Mouse (Mus musculus): ENCODE data around the gene Pllp. TPM values are rescaled to one million over a fixed set of nuclear protein-coding genes. Genes with fewer than 3 reads are reported as not detected.

The Pllp gene
- total RNA-seq, 2 experiments from 2014 or later, result 0.29 to 0.56 TPM

DNA sequence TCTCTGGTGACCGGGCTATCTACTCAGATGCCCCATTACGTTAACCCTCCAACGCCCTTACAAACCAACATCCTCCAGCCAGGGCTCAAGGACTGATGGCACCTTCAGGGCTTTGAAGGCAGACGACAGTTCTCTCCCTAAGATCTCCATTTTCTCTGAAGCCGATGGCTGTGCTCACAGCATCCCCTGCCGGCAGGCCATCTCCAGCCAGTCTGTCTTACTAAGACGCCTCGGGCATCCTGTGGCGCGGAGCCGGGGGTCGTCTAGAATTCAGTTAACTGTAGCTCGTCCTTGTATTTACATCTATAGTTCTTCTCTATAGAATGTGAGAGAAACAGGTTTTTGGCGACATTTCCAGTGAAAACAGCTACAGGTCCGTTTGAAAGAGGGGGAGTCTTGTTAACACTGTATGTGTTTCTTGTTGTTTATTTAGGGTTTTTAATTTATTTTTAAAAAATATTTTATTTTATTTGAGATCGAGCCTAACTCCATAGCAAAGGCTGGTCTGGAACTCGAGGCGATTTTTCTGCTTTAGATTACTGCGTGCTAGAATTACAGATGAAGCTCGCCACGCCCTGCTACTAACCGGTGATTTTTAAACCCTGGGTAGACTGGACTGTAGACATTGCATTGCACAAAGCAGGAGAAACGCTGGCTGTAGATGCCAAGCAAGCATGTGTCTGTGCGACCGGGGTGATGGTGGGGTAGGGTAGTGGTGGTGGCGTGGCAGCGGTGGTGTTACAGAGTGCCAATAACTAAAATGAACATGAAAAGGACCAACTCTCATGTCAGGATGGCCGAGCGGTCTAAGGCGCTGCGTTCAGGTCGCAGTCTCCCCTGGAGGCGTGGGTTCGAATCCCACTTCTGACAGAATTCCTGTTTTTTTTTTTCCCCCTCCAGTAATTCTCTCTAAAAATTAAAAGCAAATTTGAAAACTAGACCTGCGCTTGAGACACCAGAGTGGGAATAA, 7.1 kb upstream of the Pllp start:
- DNase-seq, result peak; percentile 79

DNA sequence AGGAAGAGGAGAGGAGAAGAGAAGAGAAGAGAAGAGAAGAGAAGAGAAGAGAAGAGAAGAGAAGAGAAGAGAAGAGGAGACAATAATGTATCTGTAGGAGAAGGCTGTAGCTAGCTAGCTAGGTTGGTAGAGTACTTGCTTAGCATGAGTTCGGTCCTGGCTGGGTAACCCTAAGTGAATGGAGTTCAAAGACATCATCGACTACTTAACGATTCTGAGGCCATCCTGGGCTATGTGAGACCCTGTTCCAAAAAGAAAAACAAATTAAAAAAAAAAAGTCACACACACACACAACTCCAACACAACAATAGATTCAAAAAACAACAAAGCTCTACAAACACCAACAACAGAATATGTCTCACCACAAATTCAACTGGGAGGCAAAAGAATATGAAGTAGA, 6.1 kb upstream of the Pllp start:
- DNase-seq, result no peak

DNA sequence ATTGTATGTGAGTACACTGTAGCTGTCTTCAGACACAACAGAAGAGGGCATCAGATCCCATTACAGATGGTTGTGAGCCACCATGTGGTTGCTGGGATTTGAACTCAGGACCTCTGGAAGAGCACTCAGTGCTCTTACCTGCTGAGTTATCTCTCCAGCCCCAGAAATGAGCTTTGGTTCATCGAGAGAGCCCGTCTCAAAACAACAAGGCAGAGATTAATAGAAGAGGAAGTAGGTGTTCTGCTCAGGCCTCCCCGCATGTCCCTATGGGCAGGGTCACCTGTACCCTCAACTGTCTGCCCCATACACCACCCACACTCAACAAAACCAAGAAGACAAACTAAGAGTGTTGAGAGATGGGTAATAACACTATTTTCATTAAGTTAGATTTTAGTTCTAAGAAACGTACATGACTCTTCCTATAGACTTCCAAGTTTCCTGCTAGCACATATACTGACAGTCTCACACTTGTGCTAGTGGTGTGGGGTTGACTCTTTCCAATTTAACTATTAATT, 4.4 kb upstream of the Pllp start:
- no peak for DNase-seq

DNA sequence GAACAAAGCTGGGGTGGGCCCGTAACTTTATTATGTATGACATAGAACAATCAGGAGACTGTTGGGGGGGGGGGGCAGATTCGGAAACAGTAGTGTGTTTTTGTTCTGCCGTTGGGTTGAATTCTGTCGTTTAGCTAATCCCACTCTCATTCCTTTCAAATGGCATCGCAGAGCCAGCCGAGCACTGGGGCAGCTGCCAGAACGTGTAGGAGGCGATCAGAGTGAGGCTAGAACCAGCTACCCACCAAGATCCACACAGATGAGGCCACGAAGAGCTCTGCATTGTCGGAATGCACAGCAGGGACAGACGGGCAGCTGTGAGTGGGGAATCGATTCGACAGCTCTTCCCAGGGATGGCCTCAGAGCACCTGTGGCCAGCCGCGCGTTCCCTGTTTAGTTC, 3.3 kb upstream of the Pllp start:
- no peak for DNase-seq

DNA sequence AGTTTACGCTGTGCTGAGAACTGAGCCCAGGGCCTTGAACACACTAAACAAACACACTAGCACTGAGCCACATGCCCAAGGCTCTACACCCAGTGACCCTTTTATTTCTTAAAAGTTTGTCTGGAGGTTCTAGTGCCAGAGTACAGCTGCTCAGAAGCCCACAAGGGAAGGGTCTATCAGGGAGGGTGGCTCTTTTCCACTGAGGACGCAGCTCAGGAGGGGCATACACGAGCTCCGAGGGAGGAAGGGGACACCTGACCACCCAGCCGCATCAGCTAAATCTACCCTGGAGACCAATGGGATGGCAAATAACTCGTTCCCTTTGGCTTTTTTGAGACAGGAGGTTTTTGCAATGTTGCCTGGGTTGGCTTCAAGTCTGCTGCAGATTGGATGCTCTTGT, 1.9 kb upstream of the Pllp start:
- no peak for DNase-seq

DNA sequence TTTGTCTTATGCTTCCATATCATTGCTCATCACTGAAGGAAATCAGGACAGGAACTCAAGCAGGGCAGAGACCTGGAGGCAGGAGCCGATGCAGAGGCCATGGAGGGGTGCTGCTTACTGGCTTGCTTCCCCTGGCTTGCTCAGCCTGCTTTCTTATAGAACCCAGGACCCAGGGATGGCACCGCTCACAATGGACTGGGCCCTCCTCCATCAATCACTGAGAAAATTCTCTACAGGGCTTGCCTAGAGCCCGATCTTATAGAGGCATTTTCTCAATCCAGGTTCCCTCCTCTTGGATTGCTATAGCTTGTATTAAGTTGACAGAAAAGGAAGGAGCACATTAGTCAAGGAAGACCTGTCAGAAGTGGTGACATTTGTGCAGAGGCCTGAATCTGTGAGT, 488 bp upstream of the Pllp start:
- no peak for DNase-seq

DNA sequence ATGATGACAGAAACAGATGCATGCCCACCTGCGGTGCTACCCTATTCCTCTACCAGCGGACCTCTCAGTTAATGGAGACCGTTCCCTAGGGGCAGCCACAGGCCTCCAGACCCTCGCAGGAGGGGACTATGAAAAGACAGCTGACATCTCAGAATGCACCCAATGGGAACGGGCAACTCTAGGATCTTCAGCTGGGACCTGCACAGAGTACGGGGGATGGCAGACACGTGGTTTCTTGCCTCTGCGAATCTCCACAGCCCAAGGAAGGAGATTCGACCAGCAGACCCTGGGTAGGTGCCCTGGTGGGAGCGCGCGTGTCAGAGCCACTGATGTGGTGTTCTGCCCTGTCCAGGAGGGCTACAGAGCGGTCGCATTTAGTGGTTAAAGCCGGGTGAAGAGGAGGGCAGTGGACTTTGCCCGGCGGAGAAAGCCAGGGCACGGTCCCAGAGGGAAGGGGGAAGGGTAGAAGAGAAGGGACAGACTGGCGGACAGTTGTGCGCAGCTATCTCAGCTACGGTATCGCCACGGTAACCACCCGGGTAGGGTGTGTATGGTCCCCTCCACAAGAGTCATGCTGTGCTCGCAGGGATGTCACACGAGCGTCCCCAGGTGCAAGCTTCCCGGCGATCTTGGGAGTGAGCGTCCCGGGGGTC, 611 bp downstream of the Pllp start:
- no peak for DNase-seq

DNA sequence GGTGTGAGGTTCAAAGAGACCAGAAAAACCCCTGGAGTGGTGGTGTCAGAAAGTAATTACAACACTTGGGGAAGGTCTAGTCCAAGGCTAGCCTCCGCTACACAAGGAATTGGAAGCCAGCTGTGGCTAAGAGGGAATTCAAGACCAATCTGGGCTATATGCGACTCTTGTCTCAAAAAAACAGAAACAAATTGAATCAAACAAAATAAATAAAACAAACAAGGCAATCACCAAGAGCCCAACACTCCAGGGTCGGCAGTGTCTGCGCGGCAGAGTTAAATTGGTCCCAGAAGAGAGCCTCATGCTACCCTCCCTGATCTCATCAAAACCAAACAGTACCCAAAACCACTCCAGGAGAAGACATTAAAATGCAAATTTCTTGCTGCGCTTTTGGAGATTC, 1.4 kb downstream of the Pllp start:
- no peak for DNase-seq

DNA sequence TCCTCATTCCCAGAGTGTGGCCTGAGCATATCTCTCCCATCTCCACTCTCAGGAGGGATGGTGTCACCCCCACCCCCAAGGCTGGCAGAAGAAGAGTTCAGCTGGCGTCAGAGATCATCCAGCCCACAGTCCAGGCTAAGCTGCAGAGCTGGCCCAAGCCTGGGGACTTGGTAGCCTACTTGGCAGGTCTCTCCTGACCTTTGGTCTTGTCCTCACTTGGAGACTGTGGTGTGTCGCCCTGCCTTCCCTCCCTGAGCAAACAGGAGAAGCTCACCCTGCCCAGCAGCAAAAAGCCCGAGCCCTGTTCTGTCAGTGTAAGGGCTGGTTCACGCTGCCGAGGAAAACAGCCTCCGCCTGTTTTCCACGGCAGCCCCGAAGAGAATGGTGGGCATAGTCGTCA, 10.1 kb downstream of the Pllp start:
- no peak for DNase-seq

DNA sequence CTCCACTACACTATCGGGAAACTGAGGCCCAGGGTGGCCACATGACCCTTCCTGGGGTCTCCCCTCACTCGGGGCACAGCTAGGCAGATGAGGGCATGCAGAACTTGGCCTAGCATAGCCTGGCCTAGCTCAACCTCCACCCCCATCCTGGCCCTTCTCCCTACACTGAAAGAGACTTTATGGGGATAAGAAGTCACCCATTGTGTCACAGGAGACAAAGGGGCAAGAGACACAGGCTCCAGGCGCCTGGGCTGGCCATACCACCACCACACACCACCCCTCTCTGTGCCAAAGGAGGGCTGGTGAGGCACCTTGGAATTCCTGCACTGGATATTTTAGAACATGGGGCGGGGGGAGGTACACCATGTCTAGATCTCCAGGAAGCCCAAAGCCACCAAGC, 11.8 kb downstream of the Pllp start:
- no peak for DNase-seq

DNA sequence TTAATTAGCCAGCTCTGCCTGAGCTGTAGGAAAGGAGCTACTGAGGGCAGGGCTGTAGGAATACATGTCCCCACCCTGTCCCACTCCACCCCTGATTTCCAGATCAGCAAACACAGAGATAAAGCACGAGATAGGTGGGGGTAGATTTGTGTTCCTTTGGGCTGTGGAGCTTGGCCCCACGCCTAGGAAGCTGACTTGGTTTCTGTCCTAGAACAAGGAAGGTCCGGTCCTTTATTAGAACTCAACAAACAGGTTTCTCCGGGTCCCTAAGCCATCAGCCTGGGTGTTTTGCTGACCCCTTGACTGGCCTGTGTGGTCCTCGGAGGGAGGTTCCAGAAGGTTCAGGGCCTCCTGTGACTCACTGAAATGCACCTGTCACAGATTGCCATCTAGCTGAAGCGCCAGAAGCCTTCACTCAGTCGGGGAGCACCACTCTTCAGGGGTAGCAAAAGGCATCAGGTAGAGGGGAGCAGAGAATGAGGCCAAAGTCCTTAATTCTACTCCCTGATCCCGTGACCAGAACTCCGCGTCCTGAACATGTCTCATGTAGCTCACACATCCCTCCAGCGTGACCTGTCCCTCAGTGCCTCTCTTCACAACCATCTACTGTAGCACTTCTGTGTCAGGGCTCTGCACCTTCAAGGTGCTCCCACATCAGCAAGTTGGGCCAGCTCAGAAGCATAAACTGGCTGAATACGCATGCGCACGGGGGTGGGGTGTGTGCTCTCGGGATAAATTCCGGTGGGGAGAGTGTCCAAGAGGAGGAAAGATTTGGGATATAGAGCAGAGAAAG, 13.2 kb downstream of the Pllp start:
- DNase-seq, result no peak

DNA sequence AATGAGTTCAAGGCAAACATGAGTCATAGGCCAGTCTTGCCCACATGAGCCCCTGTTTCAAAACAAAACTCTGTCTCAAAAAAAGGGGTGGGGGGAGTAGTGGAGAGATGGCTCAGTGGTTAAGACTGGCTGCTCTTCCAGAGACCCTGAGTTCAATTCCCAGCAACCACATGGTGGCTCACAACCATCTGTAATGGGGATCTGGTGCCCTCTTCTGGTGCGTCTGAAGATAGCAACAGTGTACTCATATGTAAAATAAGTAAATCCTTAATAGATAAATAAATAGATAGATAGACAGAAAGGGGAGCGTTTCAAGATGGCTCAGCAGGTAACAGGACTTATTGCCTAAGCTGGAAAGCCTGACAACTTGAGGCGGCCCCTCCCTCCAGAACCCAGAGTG, 15.7 kb downstream of the Pllp start:
- no peak for DNase-seq

DNA sequence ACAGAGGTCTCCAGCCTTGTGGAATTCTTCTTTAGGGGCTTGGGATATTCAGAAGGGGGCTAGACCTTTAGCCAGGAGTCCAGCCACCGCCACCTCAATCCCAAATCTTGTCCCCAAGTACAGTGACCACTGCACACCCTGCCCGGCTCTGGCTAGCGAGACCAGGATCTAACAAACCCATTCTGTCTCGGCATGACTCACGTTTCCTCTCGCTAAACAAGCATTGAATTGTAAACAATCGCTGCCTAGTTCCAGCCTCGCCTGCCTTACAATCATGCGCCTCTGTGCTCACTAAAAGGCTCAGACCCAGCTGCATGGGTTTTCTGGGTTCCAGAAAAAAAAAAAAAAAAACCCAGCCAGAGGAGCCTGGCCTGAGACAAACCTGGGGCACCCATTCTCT, 17.5 kb downstream of the Pllp start:
- no peak for DNase-seq

DNA sequence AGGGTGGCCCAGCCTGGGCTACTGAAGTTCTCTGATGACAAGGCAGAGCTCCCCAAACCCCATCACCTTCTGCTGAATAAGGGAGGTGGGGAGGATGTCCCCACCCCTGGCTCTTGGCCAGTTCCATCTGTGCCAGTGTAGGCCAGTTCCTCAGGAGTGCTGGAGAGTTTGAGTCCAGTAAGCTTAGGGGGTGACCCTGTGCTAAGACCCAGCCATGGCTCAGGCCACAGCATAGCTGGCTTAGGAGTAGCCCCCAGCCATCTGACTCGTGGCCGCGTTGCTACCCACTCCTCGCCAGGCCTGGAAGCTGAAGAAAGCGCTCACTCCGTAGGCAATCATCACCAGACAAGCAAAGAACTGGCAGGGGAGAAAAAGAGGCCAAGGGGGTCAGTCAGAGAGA, 20.2 kb downstream of the Pllp start:
- no peak for DNase-seq

DNA sequence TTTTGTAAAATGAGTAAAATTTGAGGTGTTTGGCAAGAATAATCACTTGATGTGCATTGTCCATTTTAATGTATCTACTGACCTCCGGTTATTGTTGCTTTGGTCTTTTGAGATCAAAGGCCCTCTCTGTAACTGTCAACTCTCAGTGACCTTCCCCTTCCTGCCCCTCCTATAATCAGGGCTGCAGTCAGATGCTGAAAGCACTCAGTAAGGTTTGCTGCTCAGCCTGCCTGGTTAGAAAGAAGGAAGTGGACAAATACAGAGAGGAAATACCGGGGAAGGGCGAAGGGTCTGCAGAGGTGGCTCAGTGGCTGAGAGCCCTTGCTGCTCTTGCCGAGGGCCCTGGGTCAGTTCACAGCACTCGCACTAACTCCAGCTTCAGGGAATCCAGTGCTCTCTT, 21.7 kb downstream of the Pllp start:
- DNase-seq, result no peak

DNA sequence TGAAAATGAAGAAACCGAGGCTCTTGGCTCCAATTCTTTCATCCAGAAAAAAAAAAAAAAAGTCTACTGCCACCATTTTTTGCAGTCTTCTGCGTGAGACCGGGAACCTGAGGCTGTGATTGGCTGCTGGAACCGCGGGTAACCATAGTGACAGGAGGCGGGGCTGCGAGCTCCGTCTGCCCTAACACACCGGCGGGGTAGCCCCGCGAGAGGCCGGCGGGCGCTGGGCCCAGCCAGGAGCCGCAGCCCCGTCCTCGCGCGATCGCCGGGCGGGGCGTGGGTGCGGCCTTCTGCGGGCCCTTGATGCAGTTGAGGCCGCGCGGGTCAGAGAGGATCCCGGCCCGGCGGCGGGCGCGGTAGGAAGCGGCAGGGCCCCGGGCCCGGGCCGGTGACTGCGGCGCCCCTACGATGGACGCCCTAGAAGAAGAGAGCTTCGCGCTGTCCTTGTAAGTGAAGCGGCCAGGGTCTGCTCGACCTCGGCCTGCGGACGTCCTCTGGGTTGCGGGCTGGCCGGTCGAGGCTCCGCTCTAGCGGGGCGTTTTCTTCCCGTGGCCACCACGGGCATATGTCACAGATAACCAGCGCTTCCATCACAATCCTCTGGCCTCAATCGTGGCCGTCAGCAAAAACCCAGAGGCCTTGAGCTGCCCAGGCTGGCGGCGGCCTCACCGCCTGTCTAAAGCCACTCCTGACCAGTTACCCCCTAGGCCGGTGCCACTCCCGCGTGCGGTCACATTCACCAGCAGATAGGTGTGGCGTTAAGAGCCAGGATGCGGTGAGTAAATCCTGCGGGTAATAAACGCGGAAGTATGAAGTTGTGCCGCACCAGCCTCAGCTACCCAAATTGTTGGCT, 29.4 kb downstream of the Pllp start, which contains the start of gene Arl2bp:
Gene Arl2bp, plus strand, starts transcription at position 145 of the 853 bp plus-strand sequence.
- peak; percentile 97 for DNase-seq

DNA sequence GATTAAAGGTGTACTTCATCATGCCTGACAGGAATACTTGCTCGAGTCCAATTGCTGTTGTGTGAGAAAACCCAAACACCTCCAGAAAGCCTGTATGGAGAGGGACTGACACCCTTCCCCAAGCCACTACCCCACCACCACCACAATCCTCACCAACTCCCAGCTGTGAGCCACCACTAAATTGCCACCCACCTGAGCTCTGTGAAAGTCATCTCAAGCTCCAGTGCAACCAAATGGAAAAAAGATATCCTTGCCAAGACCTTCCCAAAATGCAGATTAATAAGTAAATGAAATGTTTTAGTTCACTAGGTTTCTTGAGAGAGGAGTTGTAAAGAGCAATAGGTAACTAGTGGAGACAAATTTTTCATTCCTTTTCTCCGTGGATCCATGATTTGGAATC, 31.4 kb downstream of the Pllp start:
- no peak for DNase-seq

DNA sequence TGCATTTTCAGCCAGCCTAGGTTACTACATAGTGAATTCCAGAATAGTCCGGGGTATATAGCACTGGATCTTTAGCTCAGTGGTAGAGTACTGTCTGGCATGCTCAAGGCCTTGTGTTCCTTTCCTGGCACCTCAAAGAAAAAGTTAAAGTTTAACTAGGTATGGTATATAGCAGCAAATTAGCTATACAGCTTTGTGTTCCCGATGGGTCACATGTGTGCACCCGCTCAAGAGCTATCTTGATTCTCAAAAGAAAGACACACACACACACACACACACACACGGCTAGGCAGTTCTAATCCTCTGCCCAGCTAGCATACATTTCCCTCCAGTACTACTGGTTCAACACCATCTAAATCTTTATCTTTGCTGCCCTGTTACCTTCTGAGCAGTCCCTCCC, 35.7 kb downstream of the Pllp start:
- DNase-seq, result no peak

DNA sequence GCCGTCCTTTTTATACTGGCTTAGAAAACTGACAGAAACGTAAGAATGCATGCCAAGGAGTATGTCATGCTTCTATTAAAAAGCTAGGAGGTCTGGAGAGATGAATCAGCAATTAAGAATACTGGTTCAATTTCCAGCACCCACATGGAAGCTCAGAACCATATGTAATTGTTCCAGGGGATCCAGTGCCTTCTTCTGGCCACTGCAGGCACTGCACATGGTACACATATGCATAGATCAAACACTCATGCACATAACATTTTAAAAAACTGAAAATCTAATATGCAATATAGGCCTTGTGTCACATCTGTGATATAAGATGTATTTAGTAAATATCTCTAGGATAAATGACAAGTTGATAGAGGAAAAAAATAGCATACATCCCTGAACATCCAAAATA, 38.0 kb downstream of the Pllp start:
- DNase-seq, result no peak

DNA sequence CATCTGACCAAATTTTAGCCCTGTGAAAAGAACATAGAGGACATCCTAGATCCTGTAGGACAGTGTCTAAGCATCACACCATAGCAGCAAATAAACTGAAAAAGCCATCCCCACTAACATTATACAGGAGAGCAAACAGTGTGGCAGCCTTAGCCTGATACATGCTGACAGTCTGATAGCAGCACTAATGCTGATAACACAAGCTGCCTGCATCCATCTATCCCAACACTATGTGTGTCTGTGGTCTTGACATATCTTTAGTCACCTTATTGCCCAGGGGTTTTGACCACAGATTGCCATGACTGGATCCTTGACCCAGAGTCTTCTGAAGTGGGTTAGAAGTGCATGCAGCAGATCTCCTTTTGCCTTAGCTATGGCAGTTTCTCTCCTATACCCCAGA, 41.1 kb downstream of the Pllp start:
- DNase-seq, result no peak

DNA sequence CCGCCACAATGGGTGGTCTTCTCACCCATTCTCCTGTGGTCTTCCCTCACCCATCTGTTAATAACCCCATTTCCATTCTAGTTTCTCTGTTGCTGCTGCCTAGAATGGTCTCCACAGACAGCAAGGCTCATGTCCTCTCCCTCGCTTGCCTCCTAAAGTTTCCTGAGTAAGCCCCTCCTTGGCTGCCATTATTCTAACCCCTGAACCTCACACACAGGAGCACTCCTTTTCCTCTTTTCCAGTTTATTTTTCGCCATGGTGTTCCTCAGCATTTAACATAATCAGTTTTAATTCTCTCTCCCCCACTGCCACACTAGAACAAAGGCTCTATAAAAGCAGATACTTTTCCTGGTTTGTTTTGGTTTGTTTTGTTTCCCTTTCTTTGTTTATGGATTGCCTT, 43.1 kb downstream of the Pllp start:
- no peak for DNase-seq

DNA sequence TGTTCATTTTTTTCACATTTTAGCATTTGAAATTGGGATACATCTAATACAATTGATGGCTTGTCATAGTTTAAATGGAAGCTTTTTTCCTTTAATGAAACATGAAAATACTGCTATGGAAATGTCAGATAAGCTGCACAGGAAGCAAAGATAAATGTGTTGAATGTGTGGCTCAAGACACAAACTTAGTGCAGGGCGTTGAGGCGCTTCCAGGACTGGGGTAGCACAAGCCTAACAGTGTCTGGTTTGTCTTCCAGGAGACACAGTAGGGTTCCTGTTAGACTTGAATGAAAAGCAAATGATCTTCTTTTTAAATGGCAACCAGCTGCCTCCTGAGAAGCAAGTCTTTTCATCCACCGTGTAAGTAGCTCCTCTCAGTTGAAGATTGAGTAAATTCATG, 46.6 kb downstream of the Pllp start:
- DNase-seq, result no peak
